Mouse (Mus musculus): ENCODE results near the gene Gabrr3.

DNA sequence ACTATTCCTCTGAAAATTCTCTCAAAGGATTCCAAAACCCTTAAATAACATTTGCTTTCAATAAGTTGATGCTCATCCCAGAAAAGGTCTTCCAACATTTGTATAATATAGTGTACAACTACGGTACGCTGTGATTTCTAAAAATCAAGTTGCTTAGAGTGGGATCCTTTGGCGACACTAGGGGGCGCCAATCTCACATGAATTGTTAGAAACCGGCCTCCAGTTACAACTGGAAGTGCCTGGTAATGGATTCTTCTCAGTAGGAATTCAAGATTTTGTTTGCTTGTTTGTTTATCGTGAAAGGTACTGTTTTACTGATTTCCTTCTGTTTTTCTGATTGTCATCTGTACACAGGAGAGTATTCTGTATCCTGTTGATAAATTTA is 13.7 kb downstream of the Gabrr3 start:
- TF ChIP-seq POLR2A (IDR thresholded peaks at IDR 0.05; ENCODE audit: borderline replicate concordance, extremely low read depth, insufficient read depth, insufficient read length, poor library complexity, severe bottlenecking) (no peak), CTCF (IDR thresholded peaks at IDR 0.05; ENCODE audit: borderline replicate concordance, extremely low read depth, insufficient read depth, insufficient read length) (peak; percentile 80; the same call in 1 of the 2 replicates)
